Mouse (Mus musculus) neural tube, embryonic 10.5 days (tissue): ENCODE data around the gene Scaf1.

Source experiments
- DNase-seq: peaks from one replicate; pipeline ENCODE4 v3.0.0-alpha.2; 2017; ENCODE audit warnings: low spot score; ENCODE audit errors: extremely low spot score

Gene Scaf1

DNA sequence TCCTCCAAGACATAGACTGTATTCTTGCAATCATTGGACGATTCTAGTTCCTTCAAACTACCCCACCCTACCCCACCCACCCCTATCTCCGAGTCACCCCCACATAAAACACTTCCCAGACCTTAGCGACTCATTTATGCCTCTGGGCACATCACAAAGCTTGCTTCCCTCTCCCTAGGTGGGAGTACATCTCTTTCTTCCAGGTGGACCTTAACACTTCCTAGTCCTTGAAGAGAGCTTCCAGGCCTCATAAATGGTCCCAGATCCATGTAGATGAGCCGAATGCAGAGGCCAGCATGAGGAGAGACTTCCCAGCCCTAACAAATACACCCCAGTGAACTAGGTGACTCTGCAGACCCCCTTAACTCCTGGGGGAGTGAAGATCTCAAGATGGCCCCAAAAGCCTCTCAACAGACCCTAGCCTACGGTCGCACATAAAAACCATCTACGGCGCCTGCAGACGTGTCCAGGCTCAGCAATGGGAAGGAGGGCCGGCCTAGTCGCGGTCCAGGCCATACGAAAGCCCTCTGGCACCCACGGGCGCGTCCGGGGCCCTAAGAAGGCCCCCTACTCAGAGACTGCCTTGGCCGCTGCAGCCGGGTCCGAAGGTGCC is 713 bp downstream of the Scaf1 start:
- no peak for DNase-seq

DNA sequence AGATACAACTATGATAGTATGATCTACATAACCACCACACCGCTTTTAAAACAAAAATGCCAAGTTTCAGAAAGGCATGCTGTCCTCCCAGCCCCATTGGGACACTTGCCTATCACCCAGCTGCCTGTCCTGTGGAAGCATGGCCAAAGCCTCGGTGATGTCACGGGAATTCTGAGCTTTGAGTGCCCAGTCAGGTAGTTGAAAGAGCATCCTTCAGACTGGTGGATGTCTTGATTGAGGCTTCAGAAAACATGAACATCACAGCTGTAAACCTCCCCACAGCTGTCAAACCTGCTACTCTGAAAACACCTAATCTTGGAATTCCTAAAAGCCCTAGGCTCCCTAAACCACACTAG is 2.1 kb downstream of the Scaf1 start:
- DNase-seq = no peak

GRCm38 (mm10) chr7:45013366-45014095 is 2.6 kb downstream of the Scaf1 start:
- no peak for DNase-seq

GRCm38 (mm10) chr7:45012824-45013223 is 3.3 kb downstream of the Scaf1 start:
- DNase-seq = no peak

DNA sequence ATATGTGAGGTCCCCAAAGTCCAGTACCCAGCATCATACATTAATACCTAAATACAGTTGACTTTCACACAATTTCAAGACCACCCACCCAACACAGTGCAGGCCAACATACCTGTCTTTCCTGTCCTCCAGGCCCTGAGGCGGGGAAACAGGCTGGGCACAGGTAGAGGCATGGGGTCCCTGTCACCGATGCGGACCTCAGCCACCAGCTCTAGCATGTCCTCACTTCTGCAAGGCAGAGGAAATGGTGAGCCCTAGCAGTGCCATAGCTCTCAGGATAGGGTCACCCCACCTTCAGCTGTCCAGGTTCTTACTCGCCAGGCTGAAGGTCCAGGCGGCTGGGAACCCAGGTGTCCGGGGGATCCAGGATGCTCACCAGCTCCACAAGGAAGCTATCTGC is 4.2 kb downstream of the Scaf1 start:
- DNase-seq = no peak

DNA sequence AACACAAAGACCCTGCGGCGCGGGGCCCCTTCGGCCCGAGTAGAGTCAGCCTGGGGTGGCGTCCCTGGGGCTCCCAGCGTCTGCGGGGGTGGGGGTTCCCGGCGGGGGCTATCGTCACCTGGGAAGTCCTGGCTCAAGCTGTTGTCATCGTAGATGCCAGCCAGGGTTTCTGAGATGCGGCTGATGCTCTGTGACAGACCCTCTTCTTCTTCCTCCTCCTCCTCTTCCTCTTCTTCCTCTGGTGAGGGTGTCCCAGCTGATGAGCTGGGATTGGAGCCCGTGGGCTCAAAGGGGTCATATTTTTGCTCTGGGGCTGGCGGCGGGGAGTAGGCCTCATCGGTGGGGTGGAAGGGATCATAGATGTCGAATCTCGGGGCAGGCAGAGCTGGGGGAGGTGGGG is 7.8 kb downstream of the Scaf1 start:
- no peak for DNase-seq

DNA sequence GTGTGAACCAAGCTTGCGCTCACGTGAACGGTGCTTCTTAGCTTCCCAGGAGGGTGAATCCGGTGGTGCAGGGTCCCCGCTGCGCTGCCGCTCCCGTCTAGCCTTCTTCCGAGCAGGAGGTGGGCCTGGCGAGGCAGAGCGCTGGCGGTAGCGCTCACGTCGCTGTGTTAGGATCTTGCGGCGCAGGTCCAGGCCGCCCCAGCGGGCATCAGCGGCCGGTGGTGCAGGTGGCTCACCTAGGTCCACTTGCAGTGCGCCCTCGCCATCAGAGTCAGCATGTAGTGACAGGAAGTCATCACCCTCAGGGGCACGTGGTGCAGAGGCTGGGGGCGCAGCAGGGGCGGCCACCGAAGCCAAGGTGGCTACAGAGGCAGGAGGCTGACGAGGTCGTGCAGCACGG is 8.3 kb downstream of the Scaf1 start:
- no peak for DNase-seq

- no peak for DNase-seq
These were observed 9.0 kb downstream of the Scaf1 start for GRCm38 (mm10) chr7:45007141-45007540.

DNA sequence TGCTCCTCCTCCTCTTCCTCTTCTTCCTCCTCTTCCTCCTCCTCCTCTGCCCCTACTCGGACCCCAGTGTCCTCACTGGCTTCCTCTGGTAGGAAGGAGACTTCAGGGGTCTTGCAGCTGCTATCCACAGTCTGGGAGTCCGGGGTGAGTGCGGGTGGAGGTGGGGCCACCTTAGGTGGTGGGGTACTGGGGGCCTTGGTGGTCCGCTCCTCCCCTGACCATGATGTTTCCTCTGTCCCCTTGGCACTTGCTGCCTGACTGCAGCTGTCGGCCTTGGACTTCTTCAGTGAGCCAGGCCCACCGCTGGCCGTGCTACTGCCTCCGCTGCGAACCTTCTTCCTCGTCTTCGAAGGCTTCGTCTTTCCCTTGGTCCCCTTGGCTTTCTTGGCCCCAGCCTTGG is 9.7 kb downstream of the Scaf1 start:
- DNase-seq = no peak

- DNase-seq = no peak
These were observed 10.7 kb downstream of the Scaf1 start for GRCm38 (mm10) chr7:45005321-45005992.

DNA sequence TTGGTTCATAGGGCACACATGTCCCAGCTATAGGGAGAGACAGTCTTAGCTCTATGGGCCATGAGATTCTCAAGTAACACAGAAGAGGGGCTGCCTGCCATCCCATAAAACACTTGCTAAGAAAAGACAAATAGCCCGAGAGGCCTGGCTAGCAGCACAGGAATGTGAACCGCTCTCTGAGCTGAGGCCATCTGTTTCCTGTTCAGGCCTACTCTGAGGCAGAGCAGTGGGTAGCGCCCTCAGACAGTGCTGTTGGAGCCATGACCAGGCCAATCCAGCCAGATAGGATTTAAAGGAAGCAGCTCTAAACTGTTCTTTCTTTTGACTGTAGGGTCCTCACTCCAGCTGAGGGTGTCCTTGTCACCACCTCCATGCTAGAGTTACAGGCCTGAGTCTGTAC is 11.6 kb downstream of the Scaf1 start:
- DNase-seq = no peak

GRCm38 (mm10) chr7:45002440-45002839 is 13.7 kb downstream of the Scaf1 start:
- no peak for DNase-seq

DNA sequence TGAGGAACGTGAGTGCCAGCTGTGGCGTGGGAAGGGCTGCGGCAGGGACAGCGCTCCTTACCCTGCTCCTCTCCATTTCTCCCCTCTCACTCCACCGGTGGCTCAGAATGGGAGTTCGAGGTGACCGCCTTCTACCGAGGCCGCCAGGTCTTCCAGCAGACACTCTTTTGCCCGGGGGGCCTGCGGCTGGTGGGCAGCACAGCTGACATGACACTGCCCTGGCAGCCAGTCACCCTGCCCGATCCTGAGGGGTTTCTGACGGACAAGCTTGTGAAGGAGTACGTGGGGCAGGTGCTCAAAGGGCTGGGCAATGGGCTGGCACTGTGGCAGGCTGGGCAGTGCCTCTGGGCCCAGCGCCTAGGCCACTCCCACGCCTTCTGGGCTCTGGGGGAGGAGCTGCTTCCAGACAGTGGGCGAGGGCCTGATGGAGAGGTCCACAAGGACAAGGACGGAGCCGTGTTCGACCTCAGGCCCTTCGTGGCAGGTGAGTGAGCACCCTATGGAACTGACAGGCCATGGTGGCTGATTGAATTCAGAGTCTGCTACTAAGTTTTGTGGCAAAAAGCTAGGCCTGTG is 15.5 kb downstream of the Scaf1 start:
- no peak for DNase-seq

GRCm38 (mm10) chr7:44999753-45000152 is 16.4 kb downstream of the Scaf1 start:
- DNase-seq = no peak

DNA sequence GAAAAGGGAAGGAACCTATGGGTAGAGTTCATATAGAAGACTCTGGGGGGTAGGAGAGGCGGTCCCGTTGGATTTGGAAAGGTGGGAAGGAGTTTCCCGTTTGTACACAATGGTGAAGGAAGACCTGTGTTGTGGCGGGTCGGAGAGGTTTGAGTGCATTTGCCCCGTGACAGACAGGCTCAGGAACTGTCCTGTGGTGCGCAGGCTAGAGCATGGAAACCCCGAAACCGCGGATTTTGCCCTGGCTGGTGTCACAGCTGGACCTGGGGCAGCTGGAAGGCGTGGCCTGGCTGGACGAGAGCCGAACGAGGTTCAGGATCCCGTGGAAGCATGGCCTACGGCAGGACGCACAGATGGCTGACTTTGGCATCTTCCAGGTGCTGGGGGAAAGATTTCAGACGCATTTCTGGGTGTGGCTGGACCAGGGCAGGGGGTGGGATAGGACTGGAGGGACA is 17.6 kb downstream of the Scaf1 start, which contains the start of gene Bcl2l12:
Gene Bcl2l12 (minus strand): TSS at position 212 of the 455 bp plus-strand sequence.
- DNase-seq = peak; percentile 48

DNA sequence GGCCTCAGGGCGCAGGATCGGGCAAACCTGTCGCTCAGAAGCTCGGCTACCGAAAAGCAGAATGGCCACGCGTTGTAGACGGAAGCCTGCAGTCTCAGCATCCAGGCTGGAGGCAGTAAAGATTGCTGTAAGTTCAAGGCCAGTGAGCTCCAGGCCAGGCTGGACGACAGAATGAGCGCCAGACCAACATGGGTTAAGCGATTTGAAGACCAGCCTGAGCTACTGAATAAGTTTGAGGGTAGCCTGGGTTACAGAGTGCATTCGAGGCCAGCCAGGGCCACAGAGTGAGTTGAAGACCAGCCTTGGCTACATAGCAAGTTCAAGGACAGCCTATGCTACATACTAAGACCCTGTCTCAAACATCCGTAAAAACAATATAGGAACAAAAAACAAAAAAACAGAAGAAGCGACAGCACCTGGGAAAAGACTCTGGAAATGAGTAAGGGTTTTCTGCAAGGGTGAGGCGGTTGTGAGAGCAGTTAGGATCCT is 18.2 kb downstream of the Scaf1 start:
- no peak for DNase-seq

GRCm38 (mm10) chr7:44997231-44997939 is 18.8 kb downstream of the Scaf1 start, which contains the start of gene Irf3:
Gene Irf3, plus strand, starts transcription at chr7:44997648.
- DNase-seq = peak; percentile 95

GRCm38 (mm10) chr7:44996672-44997071 is 19.5 kb downstream of the Scaf1 start:
- DNase-seq = no peak

- peak; percentile 84 for DNase-seq
These were observed 29.1 kb downstream of the Scaf1 start for GRCm38 (mm10) chr7:44986879-44987718.

DNA sequence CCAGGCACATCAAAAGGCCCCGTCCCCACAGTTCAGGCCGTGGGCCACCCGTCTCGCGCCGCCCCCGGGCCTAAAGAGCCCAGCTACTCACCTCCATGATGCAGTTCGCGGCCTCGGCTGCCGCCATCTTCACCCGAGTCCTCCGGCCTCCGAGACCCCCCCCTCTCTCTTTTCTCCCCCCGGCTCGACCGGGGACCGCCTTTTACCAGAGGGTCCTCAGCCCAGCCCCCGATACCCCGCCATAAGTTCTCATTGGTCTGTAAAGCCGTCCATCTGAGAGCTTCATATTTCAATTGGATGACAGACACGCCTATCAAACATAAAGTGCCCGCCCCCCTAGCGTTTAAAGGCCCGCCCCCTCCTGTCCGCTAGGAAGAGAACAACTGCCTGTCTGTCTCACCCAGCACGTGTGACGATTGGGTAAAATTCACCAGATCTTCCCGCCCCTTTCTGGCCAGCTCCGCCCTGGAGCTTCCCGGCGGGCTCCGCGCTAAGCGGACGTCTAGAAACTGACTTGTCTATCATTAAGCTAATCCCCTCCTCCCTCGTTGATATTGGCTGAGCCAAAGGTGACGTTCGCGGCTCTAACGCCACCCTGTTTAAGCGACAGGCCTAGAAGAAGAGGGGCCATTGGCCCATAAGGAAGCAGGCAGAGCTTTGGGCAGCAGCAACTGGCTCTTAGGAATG is 29.8 kb downstream of the Scaf1 start, which contains the start of gene Prmt1:
Gene Prmt1 (minus strand): TSS at position 377 of the 687 bp plus-strand sequence.
- peak; percentile 94 for DNase-seq
